Mouse (Mus musculus) cerebellum, adult 11-12 months (tissue): ENCODE results near the gene Lyl1.

Source experiments
- DNase-seq: peaks from one replicate; pipeline ENCODE4 v3.0.0; 2022

The Lyl1 gene

DNA sequence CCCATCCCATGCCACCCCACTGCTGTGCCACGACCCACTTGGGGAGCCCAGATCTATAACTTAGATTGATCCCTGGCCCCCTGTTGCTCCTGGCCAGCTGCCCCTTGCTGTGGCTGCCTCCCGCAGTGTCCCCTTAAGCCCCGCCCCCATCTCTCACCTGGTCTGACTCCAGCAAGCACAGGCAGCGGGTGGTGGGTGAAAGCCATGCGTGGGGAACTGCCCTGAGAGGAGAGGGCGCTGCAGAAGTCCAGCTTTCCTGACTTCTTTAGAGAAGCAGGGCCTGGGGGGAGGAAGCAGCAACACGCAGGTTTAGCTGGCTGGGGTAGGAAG lies 22.3 kb downstream of the Lyl1 start:
- no peak for DNase-seq

DNA sequence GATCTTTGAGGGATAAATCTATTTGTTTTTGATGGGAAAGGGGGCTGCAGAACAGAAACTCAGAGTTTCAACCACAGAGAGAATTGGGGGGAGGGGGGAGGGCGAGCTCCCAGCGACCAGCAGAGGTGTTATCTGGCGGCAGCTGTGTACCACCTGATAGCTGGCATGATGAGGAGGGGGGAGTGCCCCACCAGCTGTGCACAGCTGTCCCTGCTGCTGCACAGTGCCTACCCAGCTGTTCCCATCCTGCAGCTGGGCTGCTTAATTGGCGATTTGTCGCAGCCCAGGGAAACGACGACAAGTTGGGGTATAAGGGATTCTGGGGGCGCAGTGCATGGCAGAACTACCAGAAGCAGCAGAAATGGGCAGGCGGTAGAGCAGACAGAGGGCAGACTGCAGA lies 23.4 kb downstream of the Lyl1 start:
- DNase-seq = no peak

DNA sequence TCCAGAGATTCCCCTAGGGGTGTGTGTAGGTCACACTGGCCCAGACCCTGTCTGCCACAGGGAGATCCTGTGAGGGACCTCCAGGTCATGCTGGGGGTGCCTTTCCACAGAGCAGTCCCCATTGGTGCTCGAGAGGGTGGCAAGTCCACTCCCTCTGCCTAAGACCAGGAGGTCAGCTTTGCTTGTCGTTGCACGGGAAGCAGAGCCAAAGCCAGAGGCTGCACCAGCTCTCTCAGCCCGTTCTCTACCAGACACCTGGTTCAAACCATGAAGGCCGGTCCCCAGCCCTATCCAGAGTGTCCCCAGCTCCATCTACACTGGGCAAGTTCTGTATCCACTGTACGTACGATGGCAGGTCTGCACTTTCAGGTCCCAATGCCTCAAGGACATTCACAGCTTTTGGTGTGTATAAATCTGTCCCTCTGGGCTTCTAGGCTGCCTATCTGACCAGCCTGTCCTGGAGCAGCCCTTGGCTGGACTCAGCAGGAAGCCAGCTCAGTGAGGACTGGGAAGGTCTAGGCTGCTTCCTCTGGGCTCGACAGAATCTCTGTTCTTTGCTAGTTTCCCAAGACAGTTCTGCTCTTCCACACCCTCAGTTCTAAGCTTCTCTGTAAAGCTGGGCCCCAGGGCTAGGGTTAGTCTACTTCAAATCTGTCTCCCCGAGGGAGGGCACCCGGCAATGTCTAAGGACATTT lies 24.1 kb downstream of the Lyl1 start:
- DNase-seq = no peak

DNA sequence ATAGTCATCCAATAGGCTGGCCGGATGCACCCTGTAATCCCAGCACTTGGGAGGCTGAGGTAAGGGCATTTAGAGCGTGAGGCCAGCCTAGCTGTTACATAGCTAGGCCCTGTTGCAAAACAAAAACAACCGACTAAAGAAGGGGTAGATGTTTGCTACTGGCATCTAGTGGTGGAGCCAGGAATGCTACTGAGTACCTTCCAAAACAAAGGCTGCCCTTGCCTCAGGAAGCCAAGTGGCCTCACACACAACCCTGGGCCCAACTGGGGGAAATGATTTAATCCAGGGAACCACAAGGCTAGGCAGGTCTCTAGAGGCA lies 24.6 kb downstream of the Lyl1 start:
- DNase-seq = no peak

DNA sequence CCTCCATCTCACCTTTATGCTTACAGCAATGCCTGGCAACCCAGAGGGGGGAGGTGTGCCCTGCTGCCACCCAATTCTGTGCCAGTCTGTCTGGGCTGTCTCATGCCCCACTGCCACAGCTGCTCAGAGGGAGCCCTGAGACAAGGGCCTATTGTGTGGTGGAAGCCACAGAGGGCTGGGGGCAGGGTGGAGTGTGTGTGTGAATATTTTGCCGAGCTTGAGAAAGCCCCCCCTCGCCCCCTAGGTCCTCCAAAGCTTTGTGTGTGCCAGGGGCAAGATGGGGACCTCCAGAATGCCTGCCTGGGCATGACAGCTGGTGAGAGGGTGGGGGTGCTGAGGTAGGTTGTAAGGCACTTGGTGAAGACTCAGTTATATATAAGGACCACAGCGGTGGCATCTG lies 27.2 kb downstream of the Lyl1 start:
- no peak for DNase-seq

DNA sequence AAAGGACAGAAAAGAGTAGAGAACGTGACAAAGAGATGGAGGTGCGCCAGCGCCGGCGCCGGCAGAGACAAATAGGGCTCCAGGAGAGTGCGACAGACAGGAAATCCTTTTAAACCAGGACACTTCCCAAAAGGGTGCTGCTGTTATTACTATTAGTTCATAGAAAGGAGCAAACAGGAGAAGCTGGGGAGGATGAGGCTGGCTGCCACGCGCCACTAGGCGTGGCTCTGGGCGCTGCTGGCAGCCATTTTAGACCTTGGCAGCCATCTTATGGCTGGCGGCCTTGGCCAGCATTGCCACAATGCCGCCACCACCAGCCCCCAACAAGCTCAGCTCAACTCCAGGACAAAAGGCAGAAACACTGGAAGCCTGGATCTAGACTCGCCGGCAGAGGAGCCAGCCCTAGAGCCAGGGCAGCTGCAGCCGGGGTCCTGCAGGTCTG lies 28.7 kb downstream of the Lyl1 start:
- DNase-seq = peak; percentile 78

DNA sequence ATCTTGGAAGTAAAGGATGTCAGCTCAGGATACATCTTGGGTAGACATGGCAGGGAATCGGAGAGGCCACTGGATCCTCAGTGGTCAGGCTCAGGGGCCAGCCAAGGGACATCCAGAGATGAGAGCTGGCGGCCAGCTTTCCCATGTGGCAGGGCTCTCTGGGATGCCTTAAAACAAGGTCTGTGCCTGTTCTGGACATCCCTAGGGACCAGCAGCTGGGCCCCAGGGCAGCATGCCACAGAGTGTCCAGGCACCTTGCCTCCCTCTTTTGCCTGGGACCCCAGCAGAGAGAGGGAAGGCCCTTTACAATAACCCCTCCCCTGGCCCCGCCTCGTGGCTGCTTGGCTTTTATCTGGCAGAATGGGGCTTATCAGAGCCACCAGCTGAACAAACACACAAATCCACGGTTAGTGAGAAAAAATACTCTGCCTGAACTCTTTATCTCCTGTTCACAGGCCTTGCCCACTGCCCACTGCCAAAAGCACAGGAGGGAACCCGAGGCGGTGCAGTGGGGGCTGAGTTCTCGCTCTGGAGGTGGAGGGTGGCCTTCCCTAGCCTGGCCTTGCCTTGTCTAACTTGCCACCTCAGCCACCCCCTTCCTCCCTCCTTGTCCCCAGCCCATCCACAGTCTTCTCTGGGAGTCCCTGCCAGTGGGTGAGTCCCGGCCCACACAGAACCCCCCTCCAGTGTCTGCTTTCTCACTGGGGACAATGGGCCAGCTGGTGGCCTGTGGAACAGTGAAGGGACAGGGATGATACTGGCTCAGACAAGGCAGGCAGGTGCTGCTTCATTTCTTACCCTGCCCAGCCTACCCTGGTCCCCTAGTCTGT lies 29.5 kb downstream of the Lyl1 start:
- peak; percentile 72 for DNase-seq

DNA sequence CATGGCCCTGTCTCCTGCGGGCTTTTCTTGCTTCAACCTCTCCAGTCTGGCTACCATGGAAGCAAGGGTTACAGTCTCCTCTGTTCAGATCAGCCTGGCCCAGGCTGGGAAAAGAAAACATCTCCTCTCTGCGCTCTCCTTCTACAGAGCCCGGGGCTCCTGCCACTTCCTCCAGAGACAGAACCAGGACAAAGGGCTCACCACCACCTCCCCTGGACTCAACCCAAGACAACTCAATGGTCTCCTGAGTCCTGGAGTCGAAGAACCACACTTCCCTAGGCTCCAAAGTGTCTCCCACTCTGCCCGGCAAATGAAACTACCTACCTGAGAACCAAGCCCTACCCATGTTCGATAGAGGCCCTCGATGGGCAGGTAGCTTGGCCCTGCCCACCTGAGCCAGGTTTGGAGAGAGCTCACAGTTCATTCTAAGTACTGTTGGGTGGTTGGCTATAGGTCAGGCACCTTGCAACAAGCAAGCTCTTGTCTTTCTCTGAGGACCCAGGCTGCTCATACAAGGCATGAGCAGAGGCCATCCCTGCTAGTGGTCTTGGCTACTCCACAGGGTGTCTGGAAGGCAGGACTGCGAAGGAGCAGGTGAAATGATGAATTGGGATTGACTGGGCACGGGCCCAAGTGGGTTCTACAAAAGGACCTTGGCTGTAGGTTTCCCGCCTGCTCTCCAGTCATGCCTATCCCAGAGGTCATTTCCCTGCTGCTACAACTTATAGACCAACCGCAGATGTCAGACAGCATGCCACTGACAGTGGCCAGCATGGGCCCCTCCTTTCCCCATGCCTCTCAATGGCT lies 30.3 kb downstream of the Lyl1 start:
- peak; percentile 69 for DNase-seq

DNA sequence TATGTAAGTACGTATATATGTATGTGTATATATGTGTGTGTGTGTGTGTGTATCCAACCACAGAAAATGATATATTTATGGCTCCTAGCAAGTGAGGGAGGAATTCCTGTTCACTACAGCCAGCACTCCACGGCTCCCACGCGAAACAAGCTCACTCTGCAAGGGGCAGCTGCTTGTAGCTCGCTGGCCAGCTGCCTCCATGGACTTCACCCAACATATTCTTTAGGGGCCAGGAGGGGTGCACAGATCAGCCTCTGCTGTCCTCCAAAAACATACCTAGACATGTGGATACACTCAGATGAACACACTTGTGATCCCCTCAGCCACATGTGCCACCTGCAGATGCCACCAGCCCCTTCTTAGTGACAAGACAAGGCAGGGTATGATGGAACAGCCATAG lies 31.3 kb downstream of the Lyl1 start:
- DNase-seq = no peak

DNA sequence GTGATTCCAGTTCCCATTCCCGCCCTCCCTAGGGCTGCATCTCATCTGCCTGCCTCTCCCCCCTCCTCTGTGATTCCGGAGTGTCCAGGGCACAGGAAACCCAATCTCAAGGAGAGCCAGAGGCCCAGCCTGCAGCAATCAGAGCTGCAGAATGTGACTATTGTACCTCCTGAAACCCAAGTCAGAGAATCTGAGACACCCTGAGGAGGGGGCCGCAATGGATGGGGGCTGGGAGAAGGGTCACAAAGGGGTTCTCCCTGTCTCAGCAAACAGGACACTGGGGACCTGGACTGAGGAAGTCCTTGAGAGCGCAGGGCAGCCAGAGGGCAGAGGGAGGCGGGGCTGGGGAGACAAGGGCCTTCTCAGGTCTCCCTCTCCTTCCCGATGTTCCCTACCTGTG lies 31.7 kb downstream of the Lyl1 start:
- no peak for DNase-seq

DNA sequence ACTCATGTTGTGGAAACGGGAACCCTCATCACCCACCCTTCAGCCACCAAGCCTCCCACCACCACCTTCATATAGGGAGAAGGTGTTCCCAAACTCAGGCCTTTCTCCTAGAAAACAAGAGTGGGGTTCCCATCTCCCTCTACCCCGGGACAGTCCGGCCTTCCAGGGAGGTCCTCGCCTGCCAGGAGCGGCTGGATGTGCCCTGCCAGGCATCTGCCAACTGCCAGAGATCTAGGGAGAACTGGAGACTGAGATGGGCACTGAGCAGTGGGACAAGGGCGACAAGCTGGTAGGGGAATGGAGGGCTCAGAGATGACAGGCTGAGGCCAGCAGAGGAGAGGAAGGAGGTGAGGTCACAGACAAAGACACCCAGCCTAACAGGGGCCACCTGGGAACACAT lies 32.7 kb downstream of the Lyl1 start:
- DNase-seq = no peak

DNA sequence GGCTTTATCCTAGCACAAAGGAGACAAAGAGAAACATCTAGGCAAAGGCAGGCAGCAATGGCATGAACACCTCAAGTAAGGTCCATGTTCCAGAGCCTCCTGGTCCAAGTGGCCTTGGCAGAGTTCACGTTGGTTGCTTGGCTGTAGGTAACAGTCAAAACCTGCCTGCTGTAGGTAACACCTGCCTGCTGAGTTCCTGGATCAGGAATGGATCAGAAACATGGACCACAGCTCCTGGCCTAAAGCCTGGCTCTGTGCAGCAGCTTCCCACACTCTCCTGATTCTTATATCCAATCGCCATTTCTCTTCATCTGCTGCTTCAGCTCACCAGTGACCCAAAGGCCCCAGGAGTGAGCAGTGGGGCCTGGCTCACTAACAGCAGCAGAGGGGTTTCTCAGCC lies 33.4 kb downstream of the Lyl1 start:
- DNase-seq = no peak

DNA sequence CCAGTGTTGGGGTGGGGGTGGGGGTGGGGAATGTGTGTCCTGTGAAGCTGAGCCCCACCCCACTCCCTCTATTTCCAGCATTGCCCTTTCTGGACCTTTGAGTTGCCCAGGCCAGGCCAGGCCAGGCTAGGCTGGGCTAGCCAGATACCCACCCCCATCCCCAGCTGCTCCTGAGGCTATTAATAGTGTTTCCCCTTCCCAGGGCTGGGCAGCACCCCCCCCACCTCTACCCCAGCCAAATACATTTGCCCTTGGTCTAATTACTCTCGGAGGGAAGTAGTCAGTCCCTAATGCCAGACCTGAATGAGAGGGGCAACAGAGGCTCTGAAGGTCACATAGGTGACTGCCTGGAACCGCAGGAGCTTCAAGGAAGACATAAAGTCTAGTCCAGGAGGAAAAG lies 34.3 kb downstream of the Lyl1 start:
- no peak for DNase-seq

DNA sequence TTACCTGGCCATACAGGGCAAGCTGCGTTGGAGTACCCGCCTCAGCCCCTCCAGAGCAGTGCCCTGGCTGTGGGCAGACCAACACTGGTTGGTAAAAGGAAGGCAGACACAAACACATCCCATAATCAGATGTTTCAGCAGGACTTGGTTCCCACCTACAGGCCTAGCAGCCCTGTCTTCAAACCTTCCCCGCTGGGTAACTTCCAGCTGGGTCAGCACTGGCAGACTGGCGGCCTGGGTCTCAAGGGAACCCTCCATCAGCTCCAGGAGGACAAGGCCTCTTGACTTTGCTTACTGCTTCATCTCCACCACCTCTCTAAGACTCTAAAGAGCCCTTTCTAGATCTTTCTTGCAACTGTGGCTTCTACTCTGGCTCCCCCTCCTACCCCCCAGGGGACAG lies 35.3 kb downstream of the Lyl1 start:
- DNase-seq = no peak

DNA sequence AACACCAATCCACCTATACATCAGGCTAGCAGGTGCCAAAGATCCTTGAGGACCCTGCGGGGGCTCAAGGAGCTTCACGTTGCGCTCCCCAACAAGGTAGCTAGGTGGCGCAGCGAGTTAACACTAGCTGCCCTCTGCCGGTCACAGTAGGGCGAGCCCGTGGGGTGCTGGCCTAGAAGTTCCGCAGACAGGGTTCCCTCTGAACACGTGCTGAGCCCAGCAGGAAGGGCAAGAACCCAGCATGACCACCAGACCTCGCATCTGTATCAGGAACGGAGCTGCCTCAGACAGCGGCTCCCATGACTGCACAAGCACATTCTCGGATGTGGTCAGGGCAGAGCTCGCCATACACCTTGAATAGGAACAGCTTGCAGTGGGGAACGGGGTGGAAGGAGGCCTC lies 36.4 kb downstream of the Lyl1 start:
- peak; percentile 84 for DNase-seq

DNA sequence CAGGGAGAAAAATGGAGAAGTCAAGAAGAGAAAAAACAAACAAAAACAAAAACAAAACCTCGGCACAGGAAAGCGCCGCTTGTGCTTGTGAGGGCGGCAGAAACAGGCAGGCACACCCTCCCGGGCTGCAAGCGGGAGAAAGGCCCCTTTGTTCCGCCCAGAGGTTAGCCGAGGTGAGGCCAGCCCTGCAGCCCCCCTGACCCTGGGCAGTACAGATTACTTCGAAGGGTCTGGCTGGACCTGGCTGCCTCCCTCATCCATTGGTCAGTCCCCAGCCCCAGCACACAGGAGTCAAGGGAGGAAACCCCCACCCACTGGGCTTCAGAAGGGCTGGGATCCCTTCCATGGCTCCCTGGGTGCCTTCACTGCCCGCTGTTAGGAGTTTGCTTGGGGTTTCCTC lies 37.0 kb downstream of the Lyl1 start:
- DNase-seq = no peak

DNA sequence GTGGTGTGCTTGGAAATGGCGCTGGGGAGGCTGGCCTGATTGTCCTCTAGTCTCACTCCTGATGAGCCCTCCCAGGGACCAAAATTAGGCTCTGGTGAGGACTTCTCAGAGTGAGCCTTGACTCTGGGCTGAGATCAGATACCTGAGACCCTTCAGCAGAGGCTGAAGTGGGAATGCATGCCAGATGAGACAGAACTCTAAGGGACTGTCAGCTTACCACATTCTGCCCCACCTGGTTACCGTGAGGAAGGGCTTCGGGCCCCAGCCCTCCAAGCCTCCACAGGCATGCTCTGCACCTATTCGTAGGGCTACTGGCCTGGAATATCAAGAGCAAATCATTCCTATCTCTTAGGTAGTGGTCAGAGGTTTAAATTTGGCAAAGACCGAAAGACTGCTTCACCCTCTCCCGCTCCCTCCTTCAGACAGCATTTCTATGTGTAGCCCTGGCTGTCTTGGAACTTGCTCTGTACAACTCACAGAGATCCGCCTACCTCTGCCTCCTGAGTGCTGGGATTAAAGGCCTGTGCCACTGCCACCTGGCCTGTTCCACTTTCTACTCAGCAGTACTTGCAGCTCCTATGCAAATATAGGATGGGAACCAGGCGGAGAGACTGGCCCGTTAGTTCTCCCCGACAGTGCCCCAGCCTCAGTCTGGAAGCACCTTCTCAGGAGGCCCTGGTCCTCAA lies 37.6 kb downstream of the Lyl1 start:
- DNase-seq = no peak

DNA sequence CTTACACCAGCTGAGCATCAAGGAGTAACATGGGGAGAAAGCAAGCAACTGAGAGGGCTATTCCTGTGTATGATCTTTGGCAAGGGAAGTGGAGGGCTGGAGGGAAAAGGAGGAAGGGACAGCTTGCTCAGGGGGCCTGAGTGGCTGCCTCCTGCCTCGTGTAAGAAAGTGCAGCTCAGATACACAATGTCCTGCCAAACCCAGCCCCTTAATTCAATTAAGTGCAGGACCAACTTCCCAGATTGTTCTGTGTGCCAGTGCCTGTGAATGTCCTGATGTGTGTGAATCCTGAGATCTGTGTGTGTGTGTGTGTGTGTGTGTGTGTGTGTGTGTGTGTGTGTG lies 38.1 kb downstream of the Lyl1 start:
- no peak for DNase-seq

DNA sequence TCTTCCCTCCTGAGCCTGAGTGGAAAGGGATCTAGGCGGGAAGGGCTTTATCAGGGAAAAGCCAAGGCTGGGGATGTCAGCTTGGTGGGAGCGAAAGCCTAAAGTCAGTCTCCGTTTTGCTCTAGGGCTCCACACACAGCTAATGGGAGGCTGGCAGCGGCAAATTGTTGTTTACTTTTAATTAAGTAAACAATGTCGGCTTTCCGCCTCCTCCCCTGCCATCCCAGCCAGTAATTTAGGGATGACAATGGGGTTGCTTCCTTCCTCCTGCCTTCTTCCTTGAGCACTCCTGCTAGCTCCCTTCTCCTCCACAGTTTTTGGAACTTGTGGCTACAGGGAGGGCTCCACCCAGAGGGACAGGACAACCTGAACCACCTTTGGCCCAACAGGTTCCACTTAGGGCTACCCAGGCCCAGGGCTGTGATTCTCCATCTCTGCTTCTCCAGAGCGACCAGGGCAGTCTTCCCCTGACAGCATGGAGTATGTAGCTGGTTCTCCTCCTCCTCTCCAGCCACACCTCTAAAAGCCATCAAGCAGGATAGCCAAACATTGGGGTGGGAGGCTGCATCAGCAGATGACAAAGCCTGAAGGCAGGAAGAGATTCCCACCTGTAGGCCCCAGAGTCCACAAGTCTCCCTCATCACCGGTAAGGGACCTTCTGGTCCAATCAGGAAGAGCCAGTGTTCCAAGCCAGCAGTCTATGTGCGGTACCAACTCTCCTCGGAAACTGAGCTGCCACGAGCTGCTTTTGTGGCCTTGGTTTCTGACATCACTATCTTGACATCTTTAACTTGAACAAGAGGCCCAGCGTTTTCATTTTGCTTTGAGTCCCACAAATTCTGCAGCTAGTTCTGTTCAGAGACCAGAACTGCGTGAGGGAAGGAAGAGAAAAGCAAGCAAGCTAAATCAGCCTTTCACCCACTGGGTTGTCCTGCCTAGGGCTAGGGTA lies 39.9 kb downstream of the Lyl1 start:
- DNase-seq = no peak

DNA sequence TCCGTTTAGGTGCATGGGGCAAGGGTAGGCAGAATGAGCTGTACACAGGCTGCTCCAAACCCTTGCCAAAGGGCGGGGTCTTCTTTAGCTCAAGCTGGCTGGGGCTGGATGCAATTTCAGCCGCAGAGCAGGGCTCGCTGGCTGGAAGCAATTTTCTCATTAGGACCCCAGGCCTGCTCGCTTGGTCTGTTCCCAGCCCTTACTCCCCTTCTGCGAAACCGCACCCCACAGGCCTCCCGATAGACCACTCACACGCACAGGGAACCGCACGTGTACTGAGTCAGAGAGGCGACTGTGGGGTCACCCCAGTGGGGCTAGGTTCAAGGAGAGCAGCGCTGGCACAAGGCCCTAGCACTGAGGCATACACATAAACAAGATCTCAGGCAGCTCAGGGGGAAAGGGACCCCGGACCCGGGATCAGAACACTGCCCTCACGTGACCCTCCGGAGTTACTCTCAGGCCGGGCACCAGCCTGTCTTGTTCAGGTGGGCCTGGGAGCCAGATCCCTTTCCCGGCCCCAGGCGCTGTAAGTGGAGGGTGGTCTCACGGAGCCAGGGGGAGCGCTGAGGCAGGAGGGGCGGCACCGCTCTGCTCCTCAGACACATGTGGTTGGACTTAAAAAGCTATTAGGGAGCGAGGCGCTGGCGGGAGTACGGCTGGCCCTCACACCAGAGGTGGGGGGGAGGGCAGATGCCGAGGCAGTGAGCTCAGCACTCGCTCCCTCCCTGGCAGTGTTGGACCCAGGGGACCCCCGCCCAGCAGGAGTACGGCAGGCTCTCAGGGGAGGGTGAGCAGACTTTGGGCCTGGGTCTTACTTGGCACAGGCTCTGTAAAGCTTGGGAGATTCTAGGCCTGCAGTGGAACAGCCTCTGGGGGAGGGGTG lies 41.2 kb downstream of the Lyl1 start:
- peak; percentile 65 for DNase-seq

DNA sequence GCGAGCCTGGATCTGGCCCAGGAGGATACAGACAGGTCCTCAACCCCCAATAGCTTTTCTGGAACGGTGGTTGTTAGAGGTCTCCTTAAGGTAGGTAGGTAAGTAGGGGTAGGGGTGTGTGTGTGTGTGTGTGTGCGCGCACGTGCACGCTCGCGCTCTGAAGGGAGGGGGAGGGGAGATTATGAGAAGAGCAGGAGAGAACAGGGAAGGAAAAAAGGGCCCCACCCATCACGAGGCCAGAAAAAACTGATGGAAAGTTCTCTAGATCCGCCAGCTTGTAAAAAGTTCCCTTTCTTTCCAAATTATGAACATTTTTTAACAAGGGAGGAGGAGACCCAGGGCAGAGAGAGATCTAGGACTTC lies 41.8 kb downstream of the Lyl1 start:
- DNase-seq = no peak
